Mouse (Mus musculus): ENCODE data around the gene Csrp2. TPM values are rescaled to one million over a fixed set of nuclear protein-coding genes. Genes with fewer than 3 reads are reported as not detected.
A peak's percentile ranks its signal among the peaks of the same experiment; 100 is the strongest.

Csrp2 gene
- polyA plus RNA-seq, 2 experiments from 2014 or later, result 3.1 to 7.4 TPM

- ATAC-seq, result no peak
Measured at GRCm38 (mm10) chr10:110974463-110974862, 54.9 kb downstream of the Csrp2 start.

DNA sequence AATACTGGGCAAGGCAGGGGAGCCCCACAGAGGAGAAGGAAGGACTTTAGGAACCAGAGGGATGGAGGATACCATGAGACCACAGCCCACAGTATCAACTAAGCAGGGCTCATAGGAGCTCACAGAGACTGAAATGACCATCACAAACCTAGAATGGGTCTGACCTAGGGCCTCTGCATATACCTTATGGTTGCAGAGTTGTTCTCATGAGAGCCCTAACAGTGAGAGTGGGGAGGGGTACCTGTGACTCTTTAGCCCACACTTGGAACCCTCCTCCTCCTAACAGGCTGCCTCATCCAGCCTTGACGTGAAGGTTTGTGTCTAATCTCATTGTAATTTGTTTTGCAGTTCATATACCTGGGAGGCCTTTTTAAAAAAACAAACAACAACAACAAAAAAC lies 55.3 kb downstream of the Csrp2 start:
- no peak for ATAC-seq

DNA sequence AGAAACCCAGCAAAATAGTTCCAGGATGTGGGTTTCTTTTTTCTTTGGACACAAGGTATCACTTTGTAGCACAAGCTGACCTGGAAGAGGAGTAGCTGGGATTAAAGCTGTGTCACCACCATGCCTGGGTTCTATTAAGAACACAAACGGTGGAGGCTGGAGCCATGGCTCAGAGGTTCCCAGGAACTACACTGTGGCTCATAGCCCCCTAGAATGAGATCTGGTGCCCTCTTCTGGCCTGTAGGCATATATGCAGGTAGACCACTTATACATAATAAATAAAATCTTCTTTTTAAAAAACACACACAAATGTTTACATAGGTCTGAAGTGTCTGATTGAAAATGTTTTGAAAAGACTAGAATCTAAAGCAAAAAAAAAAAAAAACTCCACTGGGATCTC lies 56.5 kb downstream of the Csrp2 start:
- peak; percentile 83 for ATAC-seq

- ATAC-seq, result no peak
Measured at GRCm38 (mm10) chr10:110977379-110977778, 57.8 kb downstream of the Csrp2 start.

GRCm38 (mm10) chr10:110979431-110979830 lies 59.8 kb downstream of the Csrp2 start:
- no peak for ATAC-seq

- ATAC-seq, result no peak
Measured at GRCm38 (mm10) chr10:110980441-110980840, 60.9 kb downstream of the Csrp2 start.

DNA sequence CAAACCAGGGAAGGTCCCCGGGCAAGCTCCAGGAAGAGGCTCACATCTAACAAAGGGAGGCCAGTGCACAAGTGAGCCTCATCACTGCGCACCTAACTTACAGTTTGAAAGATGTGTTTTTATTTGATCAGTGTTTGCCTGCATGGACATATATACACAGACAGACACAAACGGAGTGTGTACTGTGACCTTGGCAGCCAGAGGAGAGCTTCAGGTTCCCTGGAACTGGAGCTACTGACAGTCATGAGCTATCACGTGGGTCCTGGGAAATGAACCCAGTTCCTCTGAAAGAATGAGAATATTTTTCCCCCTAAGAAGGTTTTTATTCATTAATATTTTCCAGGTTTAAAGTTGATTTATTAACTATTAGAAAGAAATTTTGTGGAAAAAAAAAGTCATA lies 63.2 kb downstream of the Csrp2 start:
- ATAC-seq, result no peak

GRCm38 (mm10) chr10:110986682-110987081 lies 67.1 kb downstream of the Csrp2 start:
- no peak for ATAC-seq

Other genes with a start within 250 kb of the Csrp2 start
- 1 to 10 TPM in 1 of 2 experiments, under 1 TPM in 1; 0.38 to 1.3 TPM for gene E2f7, start 174.3 kb upstream of the Csrp2 start, polyA plus RNA-seq (2017; shearing (Covaris generic))
- gene Zdhhc17, start 90.4 kb downstream of the Csrp2 start, polyA plus RNA-seq (2017; shearing (Covaris generic)), result 10 to 100 TPM; 19.7 to 22.7 TPM
- 10 to 100 TPM; 12.9 to 13.2 TPM for gene Osbpl8, start 245.0 kb downstream of the Csrp2 start, polyA plus RNA-seq (2017; shearing (Covaris generic))

Data from CD4-positive, CD25-positive, alpha-beta regulatory T cell, adult 4 months (primary cell).